Mouse (Mus musculus): ENCODE data around the gene Tprg. TPM values are rescaled to one million over a fixed set of nuclear protein-coding genes. Genes with fewer than 3 reads are reported as not detected.
A peak's percentile ranks its signal among the peaks of the same experiment; 100 is the strongest.

Tprg gene
- polyA plus RNA-seq, 1 experiment, result 0.15 TPM

- no peak for DNase-seq
- no peak overlapping the region for H3K4me3 ChIP-seq (ENCODE audit: control insufficient read depth, insufficient read depth, low read length)
- H3K27me3 ChIP-seq (ENCODE audit: control insufficient read depth, insufficient read depth, low read length), result no peaks in the 10 kb centered on the region
- 59% methylated on average over 1 of the region's 1 CpGs for WGBS
- H3K27ac ChIP-seq (ENCODE audit: control insufficient read depth, insufficient read depth, low read length), result no peak overlapping the region
- H3K36me3 ChIP-seq (ENCODE audit: control insufficient read depth, insufficient read depth, low read length), result no peaks in the 10 kb centered on the region
- TF ChIP-seq CTCF (IDR thresholded peaks at IDR 0.05; ENCODE audit: borderline replicate concordance, control insufficient read depth, extremely low read depth, insufficient read depth, low read length, poor library complexity), result no peak
- no peak for TF ChIP-seq POLR2A (IDR thresholded peaks at IDR 0.05; ENCODE audit: control insufficient read depth, extremely low read depth, insufficient read depth, low read length, poor library complexity)
- peaks cover 9% of the 10 kb centered on the region for H3K4me1 ChIP-seq (replicated peaks; ENCODE audit: control insufficient read depth, insufficient read depth, low read length)
Observed at GRCm38 (mm10) chr16:25425376-25425775, 138.8 kb downstream of the Tprg start.

GRCm38 (mm10) chr16:25426261-25426660, 139.6 kb downstream of the Tprg start:
- DNase-seq, result peak; percentile 71

GRCm38 (mm10) chr16:25440039-25440438, 153.4 kb downstream of the Tprg start:
- TF ChIP-seq CTCF (IDR thresholded peaks at IDR 0.05; ENCODE audit: borderline replicate concordance, control insufficient read depth, extremely low read depth, insufficient read depth, low read length, poor library complexity) (no peak), POLR2A (IDR thresholded peaks at IDR 0.05; ENCODE audit: control insufficient read depth, extremely low read depth, insufficient read depth, low read length, poor library complexity) (no peak)
- H3K27me3 ChIP-seq (ENCODE audit: control insufficient read depth, insufficient read depth, low read length), result no peaks in the 10 kb centered on the region
- DNase-seq, result no peak
- no peaks in the 10 kb centered on the region for H3K4me1 ChIP-seq (replicated peaks; ENCODE audit: control insufficient read depth, insufficient read depth, low read length)
- 85% methylated on average over 2 of the region's 2 CpGs for WGBS
- H3K36me3 ChIP-seq (ENCODE audit: control insufficient read depth, insufficient read depth, low read length), result no peaks in the 10 kb centered on the region
- no peak overlapping the region for H3K4me3 ChIP-seq (ENCODE audit: control insufficient read depth, insufficient read depth, low read length)
- H3K27ac ChIP-seq (ENCODE audit: control insufficient read depth, insufficient read depth, low read length), result no peak overlapping the region

More at GRCm38 (mm10) chr16:25426261-25426660, 139.6 kb downstream of the Tprg start:
- TF ChIP-seq CTCF (IDR thresholded peaks at IDR 0.05; ENCODE audit: borderline replicate concordance, control insufficient read depth, extremely low read depth, insufficient read depth, low read length, poor library complexity) (no peak), POLR2A (IDR thresholded peaks at IDR 0.05; ENCODE audit: control insufficient read depth, extremely low read depth, insufficient read depth, low read length, poor library complexity) (no peak)
- Histone ChIP-seq H3K27ac (ENCODE audit: control insufficient read depth, insufficient read depth, low read length) (no peak overlapping the region), H3K4me3 (ENCODE audit: control insufficient read depth, insufficient read depth, low read length) (no peak overlapping the region), H3K36me3 (ENCODE audit: control insufficient read depth, insufficient read depth, low read length) (no peaks in the 10 kb centered on the region), H3K4me1 (replicated peaks; ENCODE audit: control insufficient read depth, insufficient read depth, low read length) (peaks cover 9% of the 10 kb centered on the region), H3K27me3 (ENCODE audit: control insufficient read depth, insufficient read depth, low read length) (no peaks in the 10 kb centered on the region)
- 2% methylated on average over 3 of the region's 3 CpGs for WGBS

GRCm38 (mm10) chr16:25445580-25445979, 159.0 kb downstream of the Tprg start:
- WGBS, result 94% methylated on average over 7 of the region's 7 CpGs
- no peaks in the 10 kb centered on the region for H3K27me3 ChIP-seq (ENCODE audit: control insufficient read depth, insufficient read depth, low read length)
- H3K4me1 ChIP-seq (replicated peaks; ENCODE audit: control insufficient read depth, insufficient read depth, low read length), result no peaks in the 10 kb centered on the region
- no peak for TF ChIP-seq POLR2A (IDR thresholded peaks at IDR 0.05; ENCODE audit: control insufficient read depth, extremely low read depth, insufficient read depth, low read length, poor library complexity)
- no peak for TF ChIP-seq CTCF (IDR thresholded peaks at IDR 0.05; ENCODE audit: borderline replicate concordance, control insufficient read depth, extremely low read depth, insufficient read depth, low read length, poor library complexity)
- no peak for DNase-seq
- H3K27ac ChIP-seq (ENCODE audit: control insufficient read depth, insufficient read depth, low read length), result no peak overlapping the region
- no peak overlapping the region for H3K4me3 ChIP-seq (ENCODE audit: control insufficient read depth, insufficient read depth, low read length)
- no peaks in the 10 kb centered on the region for H3K36me3 ChIP-seq (ENCODE audit: control insufficient read depth, insufficient read depth, low read length)

GRCm38 (mm10) chr16:25451511-25451910, 164.9 kb downstream of the Tprg start:
- Histone ChIP-seq H3K4me1 (replicated peaks; ENCODE audit: control insufficient read depth, insufficient read depth, low read length) (no peaks in the 10 kb centered on the region), H3K4me3 (ENCODE audit: control insufficient read depth, insufficient read depth, low read length) (no peak overlapping the region), H3K27ac (ENCODE audit: control insufficient read depth, insufficient read depth, low read length) (no peak overlapping the region), H3K27me3 (ENCODE audit: control insufficient read depth, insufficient read depth, low read length) (no peaks in the 10 kb centered on the region), H3K36me3 (ENCODE audit: control insufficient read depth, insufficient read depth, low read length) (no peaks in the 10 kb centered on the region)
- 93% methylated on average over 3 of the region's 3 CpGs for WGBS
- no peak for DNase-seq
- no peak for TF ChIP-seq CTCF (IDR thresholded peaks at IDR 0.05; ENCODE audit: borderline replicate concordance, control insufficient read depth, extremely low read depth, insufficient read depth, low read length, poor library complexity)

- TF ChIP-seq CTCF (IDR thresholded peaks at IDR 0.05; ENCODE audit: borderline replicate concordance, control insufficient read depth, extremely low read depth, insufficient read depth, low read length, poor library complexity) (no peak), POLR2A (IDR thresholded peaks at IDR 0.05; ENCODE audit: control insufficient read depth, extremely low read depth, insufficient read depth, low read length, poor library complexity) (no peak)
- WGBS, result 93% methylated on average over 4 of the region's 4 CpGs
- H3K27ac ChIP-seq (ENCODE audit: control insufficient read depth, insufficient read depth, low read length), result no peak overlapping the region
- no peaks in the 10 kb centered on the region for H3K27me3 ChIP-seq (ENCODE audit: control insufficient read depth, insufficient read depth, low read length)
- H3K4me1 ChIP-seq (replicated peaks; ENCODE audit: control insufficient read depth, insufficient read depth, low read length), result no peaks in the 10 kb centered on the region
- H3K4me3 ChIP-seq (ENCODE audit: control insufficient read depth, insufficient read depth, low read length), result no peak overlapping the region
- H3K36me3 ChIP-seq (ENCODE audit: control insufficient read depth, insufficient read depth, low read length), result no peaks in the 10 kb centered on the region
- no peak for DNase-seq
Observed at GRCm38 (mm10) chr16:25464732-25465131, 178.1 kb downstream of the Tprg start.

- Histone ChIP-seq H3K27ac (ENCODE audit: control insufficient read depth, insufficient read depth, low read length) (no peak overlapping the region), H3K27me3 (ENCODE audit: control insufficient read depth, insufficient read depth, low read length) (no peaks in the 10 kb centered on the region), H3K4me1 (replicated peaks; ENCODE audit: control insufficient read depth, insufficient read depth, low read length) (no peaks in the 10 kb centered on the region), H3K4me3 (ENCODE audit: control insufficient read depth, insufficient read depth, low read length) (no peak overlapping the region), H3K36me3 (ENCODE audit: control insufficient read depth, insufficient read depth, low read length) (no peaks in the 10 kb centered on the region)
- TF ChIP-seq POLR2A (IDR thresholded peaks at IDR 0.05; ENCODE audit: control insufficient read depth, extremely low read depth, insufficient read depth, low read length, poor library complexity) (no peak), CTCF (IDR thresholded peaks at IDR 0.05; ENCODE audit: borderline replicate concordance, control insufficient read depth, extremely low read depth, insufficient read depth, low read length, poor library complexity) (no peak)
- no peak for DNase-seq
- WGBS, result 85% methylated on average over 13 of the region's 13 CpGs
Observed at GRCm38 (mm10) chr16:25465435-25466139, 179.0 kb downstream of the Tprg start.
